Mouse (Mus musculus) kidney, postnatal 36 days (tissue): Measurements from ENCODE around the gene Nfyb.
A peak's percentile ranks its signal among the peaks of the same experiment; 100 is the strongest.

Experiments used
- DNase-seq, 2 experiments: peaks; one replicate each; pipeline ENCODE4 v3.0.0; 2021 to 2022; ENCODE audit warnings: mixed read lengths in 2 of 2

Nfyb gene

DNA sequence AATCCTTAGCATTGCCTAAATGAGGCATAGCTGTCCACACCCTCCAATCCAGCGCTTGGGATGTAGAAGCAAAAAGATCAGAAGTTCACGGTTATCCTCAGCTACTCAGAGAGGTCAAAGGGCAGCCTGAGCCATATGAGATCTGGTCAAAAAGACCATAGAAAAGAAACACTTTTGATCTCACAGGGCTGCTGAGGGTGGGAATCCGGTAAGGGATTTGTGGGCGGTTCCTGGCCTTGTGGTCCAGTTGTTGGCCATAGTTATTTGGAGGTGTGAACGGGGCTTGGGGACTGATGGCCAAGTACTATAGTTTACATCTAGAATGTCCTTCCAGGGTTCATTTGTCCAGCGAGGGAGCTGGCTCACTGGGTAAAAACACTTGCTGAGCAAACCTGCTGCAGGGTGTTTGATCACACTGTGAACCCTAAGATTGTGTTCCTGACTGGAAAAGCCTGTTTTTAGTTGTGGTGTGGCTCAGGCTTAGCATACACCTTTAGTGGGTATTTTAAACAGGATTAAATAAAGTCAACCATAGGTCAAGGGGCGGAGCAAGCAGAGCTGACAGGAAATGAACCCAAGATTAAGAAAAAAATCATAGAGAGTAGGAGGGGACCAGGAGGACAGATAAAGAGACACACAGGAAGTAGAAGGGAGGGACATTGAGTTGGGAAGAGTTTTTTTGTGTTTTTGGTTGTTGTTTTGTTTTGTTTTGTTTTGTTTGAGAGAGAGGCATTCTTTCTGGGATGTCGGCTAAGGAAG lies 15.0 kb upstream of the Nfyb start:
- no peak for DNase-seq

DNA sequence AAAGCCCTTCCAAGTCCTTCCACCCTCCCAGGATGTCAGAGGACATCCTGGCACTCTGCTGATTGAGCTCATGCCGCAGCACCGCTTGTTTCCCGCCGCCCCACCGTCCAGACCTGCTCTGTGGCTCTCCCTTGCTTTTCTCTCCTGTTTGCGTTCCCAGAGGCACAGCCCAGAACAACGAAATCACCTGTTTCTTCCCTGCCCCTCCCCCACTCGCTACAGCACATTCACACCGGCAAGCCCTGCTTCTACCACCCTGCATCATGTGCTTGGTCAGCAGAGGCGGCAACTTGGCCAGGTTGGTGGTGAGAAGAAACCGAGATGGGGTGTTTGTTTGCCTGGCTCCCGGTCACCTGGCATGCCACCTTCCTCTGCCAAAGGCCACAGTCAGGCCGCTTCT lies 13.9 kb upstream of the Nfyb start:
- DNase-seq: peak; percentile 65 to 76

DNA sequence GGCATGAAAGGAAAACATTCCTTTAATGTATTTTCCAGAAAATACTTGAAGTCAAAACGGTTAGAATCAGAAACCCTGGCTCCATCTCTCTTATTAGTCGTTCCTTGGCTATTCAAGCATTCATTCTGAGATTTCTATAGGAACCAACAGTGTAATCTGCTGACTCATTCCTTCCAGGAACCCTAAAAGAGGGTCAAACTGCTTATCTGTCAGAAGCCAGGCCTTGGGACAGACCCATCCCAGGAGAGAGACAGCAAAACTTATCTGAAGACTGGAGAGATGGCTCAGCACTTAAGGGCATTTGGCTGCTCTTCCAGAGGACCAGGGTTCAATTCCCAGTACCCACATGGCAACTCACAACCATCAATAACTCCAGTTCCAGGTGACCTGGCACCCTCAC lies 13.1 kb upstream of the Nfyb start:
- no peak for DNase-seq

GRCm38 (mm10) chr10:82774841-82775240 lies 10.9 kb upstream of the Nfyb start:
- no peak for DNase-seq

DNA sequence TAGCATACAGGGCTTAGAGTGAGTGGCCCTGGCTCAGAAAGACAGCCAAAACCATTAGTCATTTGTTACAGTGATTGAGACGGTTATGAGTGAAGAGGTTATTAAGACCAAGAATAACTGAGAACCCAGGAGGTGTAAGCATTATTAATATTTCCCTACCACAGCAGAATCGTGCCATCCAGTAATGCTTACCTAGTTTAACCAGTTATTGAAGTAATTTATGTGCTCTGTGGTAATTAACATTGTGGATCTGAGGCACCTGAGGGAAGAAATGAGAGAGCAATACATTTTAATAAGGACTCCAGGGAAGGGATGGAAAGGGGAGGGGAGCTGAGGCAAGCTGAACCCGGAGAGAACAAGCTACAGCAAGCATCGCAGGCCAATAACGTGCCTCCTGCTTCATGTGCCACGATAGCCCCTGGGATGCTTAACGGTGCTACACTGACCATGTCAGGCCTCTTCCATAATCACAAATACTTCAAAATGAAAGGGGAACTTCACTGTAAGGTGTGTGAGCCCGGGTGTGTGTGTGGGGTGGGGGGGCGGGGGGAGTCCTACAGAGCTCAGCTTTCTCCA lies 7.7 kb upstream of the Nfyb start:
- no peak for DNase-seq

DNA sequence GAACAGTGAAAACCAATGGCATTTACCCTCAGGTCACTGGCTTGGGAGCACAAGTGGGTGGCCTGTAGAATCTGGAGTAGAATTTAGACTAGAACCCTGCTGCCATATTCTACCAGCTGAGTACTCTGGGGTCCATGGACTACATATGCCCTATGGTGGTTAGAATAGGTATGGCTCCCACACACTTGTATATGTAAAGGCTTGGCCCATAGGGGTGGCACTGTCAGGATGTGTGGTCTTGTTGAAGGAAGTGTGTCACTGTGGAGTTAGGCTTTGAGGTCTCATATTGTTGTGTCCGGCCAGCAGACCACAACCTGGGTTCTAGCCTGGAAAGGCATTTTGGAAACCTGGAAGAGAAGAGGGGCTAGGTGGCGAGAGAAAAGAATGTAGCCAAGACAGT lies 6.8 kb upstream of the Nfyb start:
- DNase-seq: no peak

GRCm38 (mm10) chr10:82768901-82769300 lies 5.0 kb upstream of the Nfyb start:
- no peak for DNase-seq

GRCm38 (mm10) chr10:82762756-82763681 lies 925 bp downstream of the Nfyb start:
- DNase-seq: peak; percentile 19 to 54

GRCm38 (mm10) chr10:82761037-82761811 lies 2.7 kb downstream of the Nfyb start:
- no peak for DNase-seq

GRCm38 (mm10) chr10:82759706-82760105 lies 4.2 kb downstream of the Nfyb start:
- no peak for DNase-seq

DNA sequence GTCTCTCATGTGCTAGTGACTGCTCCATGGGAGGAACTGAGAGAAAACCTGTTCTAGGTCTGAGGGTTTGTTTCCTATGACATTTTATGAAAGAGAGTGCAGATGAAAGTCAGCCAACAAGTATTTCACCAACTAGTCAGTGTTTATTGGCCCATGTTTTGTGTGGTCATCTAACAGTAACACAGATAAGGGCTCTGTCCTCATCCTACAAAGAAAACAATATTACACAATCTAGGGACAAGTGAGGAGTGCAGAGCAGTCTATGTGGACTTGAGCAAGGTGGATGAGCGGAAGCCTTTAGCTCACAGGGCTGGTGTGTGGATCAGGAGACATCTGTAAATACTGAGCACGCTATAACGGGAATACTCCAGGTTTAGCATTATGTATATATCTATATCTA lies 5.1 kb downstream of the Nfyb start:
- DNase-seq: no peak

GRCm38 (mm10) chr10:82758368-82758767 lies 5.6 kb downstream of the Nfyb start:
- no peak for DNase-seq

DNA sequence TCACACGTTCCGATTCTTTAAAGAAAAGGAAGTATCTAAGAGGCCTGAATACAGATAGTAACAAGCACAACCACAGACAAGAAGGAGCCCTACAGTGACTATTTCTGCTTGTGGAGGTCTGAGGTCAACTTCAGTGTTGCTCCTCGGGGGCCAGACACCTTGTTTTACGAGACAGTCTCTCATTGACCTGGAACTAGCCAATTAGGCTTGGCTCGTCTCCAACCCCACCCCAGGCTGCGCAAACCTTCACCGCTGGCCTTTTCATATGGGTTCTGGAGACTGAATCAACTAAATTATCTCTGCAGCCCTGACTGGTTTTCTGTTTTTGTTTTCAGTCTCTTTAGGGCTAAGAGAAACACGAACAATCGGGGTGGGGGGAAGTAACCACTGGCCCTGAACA lies 6.6 kb downstream of the Nfyb start:
- DNase-seq: peak in 1 of 2 experiments; percentile 27

GRCm38 (mm10) chr10:82756466-82756865 lies 7.5 kb downstream of the Nfyb start:
- DNase-seq: no peak

DNA sequence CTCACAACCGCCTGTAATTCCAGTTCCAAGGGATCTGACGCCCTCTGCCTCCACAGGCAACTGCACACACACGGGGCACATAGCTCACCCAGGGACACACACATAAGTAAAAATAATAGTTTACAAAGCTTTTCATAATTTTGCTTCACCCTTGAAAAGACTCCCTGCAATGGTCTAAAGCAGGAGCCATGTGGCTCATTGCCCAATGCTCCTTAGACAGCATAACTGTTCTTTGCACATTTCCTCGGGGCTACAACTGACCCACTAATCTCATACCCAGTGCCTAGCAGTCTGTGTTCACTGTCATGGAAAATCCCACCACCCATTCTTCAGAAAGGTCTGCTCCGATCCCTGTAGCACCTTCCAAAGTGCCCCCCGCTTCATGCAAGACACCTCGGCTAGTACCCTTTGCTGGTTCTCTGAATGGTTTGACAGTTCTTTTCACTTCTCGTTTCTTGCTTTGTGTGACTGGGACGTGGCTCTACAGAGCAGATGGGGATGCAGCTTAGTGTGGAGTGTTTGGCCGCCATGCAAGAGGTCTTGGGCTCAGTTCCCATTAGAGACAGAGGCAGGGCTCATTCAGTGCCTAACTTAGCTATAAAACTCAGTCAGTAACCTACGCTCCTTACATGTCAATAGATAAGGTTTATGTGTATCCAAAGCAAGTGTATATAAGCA lies 8.6 kb downstream of the Nfyb start:
- DNase-seq: no peak

GRCm38 (mm10) chr10:82754642-82755041 lies 9.3 kb downstream of the Nfyb start:
- DNase-seq: no peak

- no peak for DNase-seq
Observed at GRCm38 (mm10) chr10:82752921-82753320, 11.0 kb downstream of the Nfyb start.

GRCm38 (mm10) chr10:82750778-82751177 lies 13.2 kb downstream of the Nfyb start:
- DNase-seq: no peak

DNA sequence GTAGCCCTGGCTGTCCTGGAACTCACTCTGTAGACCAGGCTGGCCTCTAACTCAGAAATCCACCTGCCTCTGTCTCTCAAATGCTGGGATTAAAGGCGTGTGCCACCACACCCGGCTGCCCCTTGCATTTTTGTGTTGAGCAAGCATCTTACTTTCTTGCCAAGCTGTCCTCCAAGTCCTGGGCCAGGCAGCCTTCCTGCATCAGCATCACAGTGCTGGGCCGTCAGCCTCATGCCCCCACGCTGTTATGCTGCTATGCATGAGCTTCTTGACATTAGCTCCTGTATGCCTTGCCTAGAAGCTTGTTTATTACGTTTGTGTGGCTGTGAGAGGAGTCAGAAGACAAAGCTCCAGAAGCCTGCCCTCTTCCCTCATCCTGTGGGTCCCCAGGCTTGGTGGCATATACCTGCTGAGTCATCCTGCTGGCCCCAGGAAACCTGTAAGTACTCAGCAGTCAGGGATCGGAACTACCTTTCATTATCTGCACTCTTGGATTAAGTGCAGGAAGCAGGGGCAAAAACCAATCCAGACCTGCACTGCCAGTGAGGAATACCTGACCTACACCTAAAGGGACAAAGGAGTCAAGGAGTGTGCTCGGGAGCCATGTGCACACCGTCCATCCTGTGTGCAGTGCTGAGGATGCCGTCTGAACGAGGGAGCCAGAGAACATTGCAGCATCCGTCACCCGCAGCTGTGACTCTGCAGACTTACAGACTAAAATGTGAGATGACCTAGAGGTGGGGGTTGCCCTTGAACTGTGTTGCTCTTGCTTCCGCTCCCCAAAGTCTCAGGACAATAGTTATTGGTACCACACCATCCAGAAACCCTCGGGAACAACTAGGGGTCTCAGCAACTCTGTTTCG lies 16.7 kb downstream of the Nfyb start:
- DNase-seq: no peak

- DNase-seq: no peak
Observed at GRCm38 (mm10) chr10:82745301-82745700, 18.6 kb downstream of the Nfyb start.

- DNase-seq: no peak
Observed at GRCm38 (mm10) chr10:82744296-82744695, 19.6 kb downstream of the Nfyb start.
